Mouse (Mus musculus) liver, embryonic 14.5 days (tissue): ENCODE data around the gene Gm21985.

Source experiments
- CTCF ChIP-seq: IDR thresholded peaks from 2 replicates; pipeline ENCODE4 v1.5.1; 2016; ENCODE audit warnings: antibody characterized with exemption, low read depth, control low read depth
- EP300 ChIP-seq: IDR thresholded peaks from 2 replicates; pipeline ENCODE4 v1.6.1; 2016; ENCODE audit warnings: antibody characterized with exemption, low read depth

DNA sequence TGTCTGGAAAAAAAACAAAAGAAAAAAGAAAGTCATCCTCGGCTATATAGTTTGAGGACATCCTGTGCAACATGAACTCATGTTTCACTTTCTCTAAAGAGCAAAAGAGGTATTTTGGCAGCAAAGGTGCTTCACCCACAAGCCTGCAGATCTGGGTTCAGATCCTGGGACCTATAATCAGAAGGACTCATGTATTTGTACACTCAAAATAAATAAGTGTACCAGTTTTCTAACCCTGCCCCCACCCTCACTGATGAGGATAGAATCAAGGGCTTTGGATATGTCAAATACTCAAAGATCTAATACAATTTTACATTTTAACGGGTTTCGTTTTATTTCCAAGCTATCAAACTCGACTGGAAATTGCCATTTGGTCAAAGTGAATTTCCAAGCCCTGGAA is 1.8 kb upstream of the Gm21985 start:
- no peak for TF ChIP-seq CTCF
- TF ChIP-seq EP300, result no peak
